Mouse (Mus musculus) heart, postnatal 4 days (tissue): ENCODE results near the gene Xrcc1. TPM values are rescaled to one million over a fixed set of nuclear protein-coding genes. Genes with fewer than 3 reads are reported as not detected.
A peak's percentile ranks its signal among the peaks of the same experiment; 100 is the strongest.
"Not testable (repeated sequence)": the region's sequence is repeated elsewhere in the genome, so short reads cannot be mapped to it uniquely, and the experiment has no call there.

ENCODE experiments used
- DNase-seq: peaks from one replicate; pipeline ENCODE4 v3.0.0; 2021
- total RNA-seq, 2 experiments: library from RNA; stranded (reverse); gene quantifications; 2 replicates each; pipeline ENCODE4 v1.2.3; 2021

Xrcc1 gene
- total RNA-seq, 2 experiments from 2014 or later, result 42.0 to 43.9 TPM

- DNase-seq, result peak; percentile 63
Measured at GRCm38 (mm10) chr7:24608017-24608416, 61.9 kb downstream of the Xrcc1 start.

DNA sequence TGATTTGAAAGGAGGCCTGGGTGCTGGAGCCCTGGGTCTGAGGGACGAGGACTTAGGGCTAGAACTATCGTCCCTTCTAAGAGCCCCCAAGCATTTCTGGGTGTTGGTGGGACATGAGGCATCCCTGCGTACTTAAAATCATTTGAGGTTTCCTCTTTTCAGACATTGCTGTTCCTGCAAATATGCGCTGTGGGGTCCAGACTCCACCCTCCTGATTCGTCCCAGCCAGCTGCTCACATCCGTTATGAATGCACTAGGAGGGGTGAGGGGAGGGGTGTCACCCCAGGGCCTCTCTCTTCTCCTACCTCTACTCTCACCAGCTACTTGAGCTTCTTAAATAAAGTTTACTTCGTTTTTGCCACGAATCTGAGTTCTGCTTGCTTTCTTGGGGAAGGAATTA, 62.5 kb downstream of the Xrcc1 start:
- no peak for DNase-seq

GRCm38 (mm10) chr7:24610144-24610878, 64.2 kb downstream of the Xrcc1 start, which contains the start of gene Phldb3:
Gene Phldb3 (plus strand): TSS chr7:24610763.
- no peak for DNase-seq

DNA sequence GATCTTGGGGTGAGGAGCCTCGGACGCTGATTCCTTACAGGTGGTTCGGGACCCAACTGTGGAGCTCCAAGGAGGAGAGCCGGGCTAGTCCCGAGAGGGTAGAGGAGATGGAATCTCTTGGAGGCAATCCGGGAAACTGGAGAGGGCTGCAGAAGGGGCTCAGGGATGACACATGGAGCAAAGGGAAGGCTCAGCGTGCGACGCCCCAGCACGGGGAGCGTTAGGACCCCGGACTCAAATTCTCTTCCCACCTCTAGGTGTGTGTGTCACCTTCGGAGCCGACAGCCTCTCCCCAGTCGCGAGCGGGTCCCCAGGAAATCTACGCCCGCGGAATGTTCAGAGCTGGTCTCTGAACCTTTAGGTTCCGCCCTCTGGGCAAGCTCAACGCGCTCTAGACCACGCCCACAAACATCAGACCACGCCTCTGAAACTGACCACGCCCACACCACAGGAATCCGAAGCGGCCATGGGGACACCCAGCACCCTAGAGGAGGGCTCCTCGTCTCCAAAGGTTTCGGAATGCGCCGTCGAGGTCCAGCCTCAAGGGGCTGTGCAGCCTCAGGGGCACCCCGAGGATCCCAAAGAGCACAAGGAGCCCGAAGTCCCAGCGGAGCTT, 64.9 kb downstream of the Xrcc1 start:
- DNase-seq, result peak; percentile 87

GRCm38 (mm10) chr7:24611709-24612108, 65.6 kb downstream of the Xrcc1 start:
- DNase-seq, result no peak

DNA sequence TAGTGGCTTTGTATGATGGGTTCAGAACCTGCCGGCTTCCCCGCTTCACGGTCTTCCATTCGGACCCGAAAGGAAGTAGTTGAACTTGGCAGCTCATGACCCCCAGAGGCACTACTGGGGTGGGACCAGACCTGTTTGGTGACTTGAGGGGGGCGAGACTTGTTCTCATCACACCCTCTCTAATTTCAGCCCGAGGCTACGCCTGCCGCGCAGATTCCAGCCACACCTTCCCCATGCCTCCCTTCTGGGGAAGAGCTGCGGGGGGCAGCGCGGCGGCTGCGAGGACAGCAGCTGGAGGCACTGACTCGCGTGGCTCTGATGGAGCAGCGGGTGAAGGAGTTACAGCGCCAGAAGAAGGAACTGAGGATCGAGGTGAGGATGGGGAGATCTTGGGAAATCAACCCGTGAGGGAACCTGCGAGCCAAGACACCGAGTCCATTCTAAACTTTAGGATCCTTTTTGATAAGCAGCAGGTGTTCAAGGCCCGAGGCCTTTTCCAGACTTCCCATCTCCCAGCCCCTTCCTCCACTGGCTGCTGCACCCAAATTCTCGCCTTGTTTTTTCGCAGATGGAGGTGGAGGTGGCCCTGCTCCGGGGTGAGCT, 66.3 kb downstream of the Xrcc1 start:
- DNase-seq, result no peak

DNA sequence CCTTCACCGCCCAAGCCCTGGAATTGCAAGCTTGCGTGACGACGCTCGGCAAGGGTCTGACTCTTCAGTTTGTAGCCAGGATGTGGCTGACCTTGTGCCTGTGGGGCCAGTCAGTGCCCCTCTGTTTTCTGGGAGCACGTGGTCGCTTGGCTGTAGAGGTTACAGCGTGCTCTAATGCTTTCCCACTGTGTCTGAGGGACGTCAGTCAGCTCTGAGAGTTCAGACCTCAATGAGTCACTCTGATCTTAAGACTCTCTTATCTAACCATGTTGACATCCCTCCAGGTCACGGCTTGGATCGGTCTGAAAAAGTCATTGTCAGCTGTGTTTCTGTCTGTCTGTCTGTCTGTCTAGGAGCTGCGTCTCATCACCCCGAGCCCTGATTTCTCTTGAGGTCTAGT, 68.7 kb downstream of the Xrcc1 start:
- no peak for DNase-seq

- no peak for DNase-seq
Measured at GRCm38 (mm10) chr7:24617763-24618162, 71.7 kb downstream of the Xrcc1 start.

DNA sequence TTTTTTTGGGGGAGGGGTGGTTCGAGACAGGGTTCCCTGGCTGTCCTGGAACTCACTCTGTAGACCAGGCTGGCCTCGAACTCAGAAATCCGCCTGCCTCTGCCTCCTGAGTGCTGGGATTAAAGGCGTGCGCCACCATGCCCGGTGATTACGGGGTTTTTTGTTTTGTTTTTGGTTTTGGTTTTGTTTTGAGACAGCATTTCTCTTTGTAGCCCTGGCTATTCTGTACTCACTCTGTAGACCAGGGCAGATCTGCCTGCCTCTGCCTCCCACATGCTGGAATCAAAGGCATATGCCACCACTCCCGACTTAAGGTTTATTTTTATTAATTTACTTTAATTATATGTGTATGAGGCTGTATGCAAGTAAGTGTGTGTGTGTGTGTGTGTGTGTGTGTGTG, 72.3 kb downstream of the Xrcc1 start:
- not testable (repeated sequence) for DNase-seq

DNA sequence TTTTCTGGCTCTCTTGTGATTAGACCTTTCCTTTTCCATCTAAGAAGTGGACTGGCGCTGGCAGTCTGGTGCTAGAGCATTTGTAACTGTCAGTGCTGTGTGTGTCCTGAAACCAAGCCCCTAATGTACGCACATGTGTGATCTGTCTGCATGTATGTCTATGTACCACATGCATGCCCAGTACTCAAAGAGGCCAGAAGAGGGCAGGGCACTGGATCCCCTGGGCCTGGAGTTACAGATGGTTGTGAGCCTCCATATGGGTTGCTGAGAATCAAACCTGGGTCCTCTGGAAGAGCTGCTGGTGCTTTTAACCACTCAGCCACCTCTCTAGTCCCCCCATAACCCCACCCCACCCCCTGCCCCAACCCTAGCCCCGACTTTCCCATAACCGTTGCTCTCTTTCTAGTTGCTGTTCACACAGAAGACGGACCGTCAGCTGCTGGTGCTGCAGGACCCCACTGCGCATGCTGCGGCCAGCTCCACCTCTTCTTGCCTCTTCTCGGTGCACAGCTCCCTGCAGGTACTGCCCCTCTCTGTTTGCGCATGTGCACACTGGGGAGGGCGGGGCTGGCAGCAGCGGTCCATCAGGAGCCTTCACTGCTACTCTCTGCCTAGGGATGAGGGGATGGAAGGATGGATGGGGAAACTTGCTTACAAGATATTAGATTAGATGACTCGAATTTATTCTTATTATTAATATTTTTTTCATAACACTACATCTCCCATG, 73.7 kb downstream of the Xrcc1 start:
- DNase-seq, result no peak

DNA sequence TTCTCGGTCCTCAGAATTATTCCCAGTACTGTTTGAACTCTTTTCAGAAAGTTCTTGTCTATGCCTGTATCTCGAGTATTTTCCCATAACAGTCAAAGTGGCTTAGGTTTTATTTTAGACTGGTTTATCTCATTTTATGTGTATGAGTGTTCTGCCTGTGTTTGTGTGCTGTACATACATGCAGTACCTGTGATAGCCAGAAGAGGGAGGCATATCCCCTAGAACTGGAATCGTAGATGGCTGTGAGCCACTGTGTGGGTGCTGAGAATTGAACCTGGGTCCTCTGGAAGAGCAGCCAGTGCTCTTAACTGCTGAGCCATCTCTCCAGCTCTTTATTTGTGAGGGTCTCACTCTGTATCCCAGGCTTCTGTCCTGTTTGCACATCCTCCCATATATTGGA, 75.1 kb downstream of the Xrcc1 start:
- no peak for DNase-seq

DNA sequence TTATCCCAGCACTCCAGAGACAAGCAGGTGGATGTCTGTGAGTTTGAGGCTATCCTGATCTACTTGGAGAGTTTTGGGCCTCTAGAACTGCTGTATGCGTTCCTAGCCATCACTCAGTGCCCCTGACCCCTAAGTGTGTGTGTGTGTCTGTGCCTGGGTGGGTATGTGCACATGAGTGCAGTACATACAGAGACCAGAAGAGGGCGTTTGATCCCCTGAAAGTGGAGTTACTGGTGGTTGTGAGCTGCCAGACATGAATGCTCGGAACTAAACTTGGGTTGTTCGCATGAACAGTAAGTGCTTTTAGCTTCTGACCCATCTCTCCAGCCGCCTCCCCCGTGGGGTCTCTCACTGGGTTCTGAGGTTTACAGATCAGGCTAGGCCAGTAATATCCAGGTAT, 76.9 kb downstream of the Xrcc1 start:
- DNase-seq, result no peak

Other genes starting within 250 kb of the Xrcc1 start
- 1 to 10 TPM; 4.2 to 6.6 TPM for gene Zfp61, start 245.1 kb upstream of the Xrcc1 start, total RNA-seq
- gene Zfp94, start 229.6 kb upstream of the Xrcc1 start, total RNA-seq, result 1 to 10 TPM; 1.0 to 1.8 TPM
- under 1 TPM; 0.32 to 0.33 TPM for gene Tescl, start 212.4 kb upstream of the Xrcc1 start, total RNA-seq
- gene Lypd5, start 197.1 kb upstream of the Xrcc1 start, total RNA-seq, result not detected
- gene Kcnn4, start 176.0 kb upstream of the Xrcc1 start, total RNA-seq, result 1 to 10 TPM; 1.0 TPM
- 10 to 100 TPM; 15.0 to 15.5 TPM for gene Smg9, start 146.7 kb upstream of the Xrcc1 start, total RNA-seq
- gene Irgc1, start 94.0 kb upstream of the Xrcc1 start, total RNA-seq, result not detected
- 10 to 100 TPM in 1 of 2 experiments, 1 to 10 TPM in 1; 6.4 to 10.4 TPM for gene Plaur, start 83.8 kb upstream of the Xrcc1 start, total RNA-seq
- gene Cadm4, start 64.3 kb upstream of the Xrcc1 start, total RNA-seq, result 10 to 100 TPM; 11.9 to 12.5 TPM
- gene Zfp428, start 39.3 kb upstream of the Xrcc1 start, total RNA-seq, result 10 to 100 TPM; 17.3 to 18.5 TPM
- gene AC161166.1, start 33.8 kb upstream of the Xrcc1 start, total RNA-seq, result not detected
- gene Irgq, start 15.6 kb upstream of the Xrcc1 start, total RNA-seq, result 10 to 100 TPM; 16.7 to 17.2 TPM
- gene Pinlyp, start 171 bp upstream of the Xrcc1 start, total RNA-seq, result not detected
- 10 to 100 TPM; 15.9 to 16.9 TPM for gene Ethe1, start 41.3 kb downstream of the Xrcc1 start, total RNA-seq
- gene Zfp575, start 41.4 kb downstream of the Xrcc1 start, total RNA-seq, result under 1 TPM; 0.27 to 0.33 TPM
- gene Phldb3, start 64.5 kb downstream of the Xrcc1 start, total RNA-seq, result under 1 TPM; 0.57 to 0.61 TPM
- not detected for gene Lypd3, start 90.3 kb downstream of the Xrcc1 start, total RNA-seq
- gene Tex101, start 130.4 kb downstream of the Xrcc1 start, total RNA-seq, result not detected
- not detected for gene BC049730, start 163.0 kb downstream of the Xrcc1 start, total RNA-seq
- gene Gm4763, start 180.6 kb downstream of the Xrcc1 start, total RNA-seq, result not detected
- gene Cd177, start 214.0 kb downstream of the Xrcc1 start, total RNA-seq, result under 1 TPM; 0.10 to 0.18 TPM
- under 1 TPM in 1 of 2 experiments, not detected in 1; 0.25 TPM for gene Ceacam10, start 230.9 kb downstream of the Xrcc1 start, total RNA-seq